Mouse (Mus musculus): Measurements from ENCODE around the gene Adamtsl5. TPM values are rescaled to one million over a fixed set of nuclear protein-coding genes. Genes with fewer than 3 reads are reported as not detected.

Adamtsl5 gene
- total RNA-seq, 2 experiments from 2014 or later: 8.8 to 10.4 TPM

GRCm38 (mm10) chr10:80297526-80298133, 50.6 kb downstream of the Adamtsl5 start:
- no peak for DNase-seq (ENCODE audit: low spot score in 2 of 2)

- no peak for DNase-seq (ENCODE audit: low spot score in 2 of 2)
These were observed 51.4 kb downstream of the Adamtsl5 start for GRCm38 (mm10) chr10:80296824-80297223.

- peak; percentile 70 to 81 for DNase-seq (ENCODE audit: low spot score in 2 of 2)
These were observed 52.4 kb downstream of the Adamtsl5 start, which contains the start of gene Apc2 for GRCm38 (mm10) chr10:80295618-80296425. Gene Apc2, plus strand, starts transcription at chr10:80295977.

- DNase-seq (ENCODE audit: low spot score in 2 of 2): no peak
These were observed 53.4 kb downstream of the Adamtsl5 start for GRCm38 (mm10) chr10:80294788-80295303.

- no peak for DNase-seq (ENCODE audit: low spot score in 2 of 2)
These were observed 53.9 kb downstream of the Adamtsl5 start for GRCm38 (mm10) chr10:80294311-80294710.

- DNase-seq (ENCODE audit: low spot score in 2 of 2): no peak
These were observed 54.9 kb downstream of the Adamtsl5 start for GRCm38 (mm10) chr10:80293325-80293724.

- DNase-seq (ENCODE audit: low spot score in 2 of 2): peak; percentile 91 to 92
These were observed 55.7 kb downstream of the Adamtsl5 start, which contains the start of gene Rps15 for GRCm38 (mm10) chr10:80292251-80293146. Gene Rps15, plus strand, starts transcription at chr10:80292453.

Small RNAs within 50 kb of the gene (microRNA-seq; reads per million reads assigned to microRNA genes)
- 0 reads per million in 2 experiments for gene Gm22721

Other genes with a start within 250 kb of the Adamtsl5 start
- gene Sbno2, start 242.8 kb downstream of the Adamtsl5 start, total RNA-seq (2021): 10 to 100 TPM; 16.8 to 18.8 TPM
- gene Stk11, start 232.6 kb downstream of the Adamtsl5 start, total RNA-seq (2021): 100 to 1,000 TPM; 108 to 109 TPM
- 100 to 1,000 TPM; 367 to 371 TPM for gene Atp5d, start 209.8 kb downstream of the Adamtsl5 start, total RNA-seq (2021)
- 100 to 1,000 TPM; 418 to 437 TPM for gene Cbarp, start 207.6 kb downstream of the Adamtsl5 start, total RNA-seq (2021)
- 100 to 1,000 TPM; 105 TPM for gene Midn, start 200.1 kb downstream of the Adamtsl5 start, total RNA-seq (2021)
- gene Cirbp, start 182.4 kb downstream of the Adamtsl5 start, total RNA-seq (2021): 10 to 100 TPM; 89.7 to 94.6 TPM
- 1 to 10 TPM; 6.8 to 7.0 TPM for gene 1600002K03Rik, start 175.5 kb downstream of the Adamtsl5 start, total RNA-seq (2021)
- 1 to 10 TPM; 7.0 to 8.2 TPM for gene Efna2, start 168.9 kb downstream of the Adamtsl5 start, total RNA-seq (2021)
- gene Mum1, start 122.0 kb downstream of the Adamtsl5 start, total RNA-seq (2021): 10 to 100 TPM; 32.2 to 39.3 TPM
- gene Ndufs7, start 99.3 kb downstream of the Adamtsl5 start, total RNA-seq (2021): 100 to 1,000 TPM; 219 to 232 TPM
- gene Gamt, start 87.4 kb downstream of the Adamtsl5 start, total RNA-seq (2021): 10 to 100 TPM; 16.2 to 21.2 TPM
- gene Dazap1, start 86.9 kb downstream of the Adamtsl5 start, total RNA-seq (2021): 10 to 100 TPM; 75.6 to 81.7 TPM
- 1,000 to 10,000 TPM in 1 of 2 experiments, 100 to 1,000 TPM in 1; 965 to 1,061 TPM for gene Rps15, start 56.0 kb downstream of the Adamtsl5 start, total RNA-seq (2021)
- 100 to 1,000 TPM; 106 to 109 TPM for gene Apc2, start 52.4 kb downstream of the Adamtsl5 start, total RNA-seq (2021)
- 10 to 100 TPM; 25.1 to 28.5 TPM for gene 2310011J03Rik, start 27.9 kb downstream of the Adamtsl5 start, total RNA-seq (2021)
- gene Pcsk4, start 18.9 kb downstream of the Adamtsl5 start, total RNA-seq (2021): 1 to 10 TPM; 4.8 to 6.9 TPM
- gene Reep6, start 18.5 kb downstream of the Adamtsl5 start, total RNA-seq (2021): 10 to 100 TPM; 13.4 to 13.5 TPM
- gene Plk5, start 8.0 kb upstream of the Adamtsl5 start, total RNA-seq (2021): 10 to 100 TPM; 25.8 to 34.6 TPM
- 10 to 100 TPM; 20.1 to 20.7 TPM for gene Mex3d, start 39.2 kb upstream of the Adamtsl5 start, total RNA-seq (2021)
- 100 to 1,000 TPM; 143 to 166 TPM for gene Mbd3, start 51.1 kb upstream of the Adamtsl5 start, total RNA-seq (2021)
- gene Uqcr11, start 58.4 kb upstream of the Adamtsl5 start, total RNA-seq (2021): 100 to 1,000 TPM; 383 to 388 TPM
- 10 to 100 TPM; 25.4 to 29.8 TPM for gene Tcf3, start 85.2 kb upstream of the Adamtsl5 start, total RNA-seq (2021)
- not detected for gene Onecut3, start 146.4 kb upstream of the Adamtsl5 start, total RNA-seq (2021)
- gene Atp8b3, start 190.7 kb upstream of the Adamtsl5 start, total RNA-seq (2021): under 1 TPM; 0.12 to 0.21 TPM
- 10 to 100 TPM; 41.4 to 42.3 TPM for gene Rexo1, start 213.1 kb upstream of the Adamtsl5 start, total RNA-seq (2021)
- 10 to 100 TPM; 54.8 to 68.7 TPM for gene Klf16, start 228.9 kb upstream of the Adamtsl5 start, total RNA-seq (2021)
- 100 to 1,000 TPM; 179 to 185 TPM for gene Abhd17a, start 241.9 kb upstream of the Adamtsl5 start, total RNA-seq (2021)